25 mouse cellular contexts compared by ENCODE assay signal in the genomic region with DNA sequence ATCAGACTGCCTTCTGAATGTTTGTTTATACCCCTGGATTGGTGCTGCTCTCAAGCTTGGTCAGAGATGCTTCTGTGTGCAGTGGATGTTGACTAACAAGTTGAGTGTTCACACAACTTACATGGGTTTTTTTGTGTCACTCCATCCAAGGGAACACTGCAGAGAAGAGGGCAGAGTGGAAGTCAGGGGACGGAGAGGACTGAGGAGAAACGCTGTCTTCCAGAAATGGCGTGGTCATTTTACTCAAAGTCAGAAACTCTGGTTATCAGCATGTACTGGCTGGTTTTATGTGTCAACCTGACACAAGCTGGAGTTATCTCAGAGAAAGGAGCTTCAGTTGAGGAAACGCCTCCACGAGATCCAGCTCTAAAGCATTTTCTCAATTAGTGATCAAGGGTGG. TPM values are rescaled to one million over a fixed set of nuclear protein-coding genes. Genes with fewer than 3 reads are reported as not detected.
DNase-seq lines count a peak whose midpoint lies in the region; ATAC-seq and TF ChIP-seq lines count a peak whose summit lies in the region.
"Had no signal": no experiment of that assay in that cellular context is flagged by ENCODE, and none has a peak within 500 bp of the region (broad histone marks: within the 10 kb centered on the region; RNA-seq: fewer than 3 reads in every experiment).

No protein-coding gene starts in this region.

- H3K4me1 ChIP-seq in heart, postnatal 0 days (ENCODE audit: control insufficient read depth, insufficient read depth): peaks cover 7% of the 10 kb centered on the region
- peaks cover 10% of the 10 kb centered on the region for H3K4me1 ChIP-seq in heart, embryonic 12.5 days (replicated peaks)

- TF ChIP-seq EP300 in heart, postnatal 0 days (IDR thresholded peaks at IDR 0.05; ENCODE audit: low read depth): no peak

- WGBS in heart, postnatal 0 days: 89% methylated on average over 5 of the region's 5 CpGs
- 92% methylated on average over 5 of the region's 5 CpGs for WGBS in heart, embryonic 12.5 days

- H3K4me2 ChIP-seq in heart, postnatal 0 days (ENCODE audit: low read depth, low read length): no peak overlapping the region
- no peak overlapping the region for H3K4me2 ChIP-seq in heart, embryonic 12.5 days
- H3K4me2 ChIP-seq: heart, embryonic 13.5 days; hindbrain, embryonic 14.5 days had no signal

- no peak for TF ChIP-seq CTCF in heart, postnatal 0 days (IDR thresholded peaks at IDR 0.05; ENCODE audit: low read depth)

- no peaks in the 10 kb centered on the region for H3K27me3 ChIP-seq in heart, postnatal 0 days (ENCODE audit: control insufficient read depth, insufficient read depth, low read length)
- H3K27me3 ChIP-seq in heart, embryonic 12.5 days (replicated peaks): no peaks in the 10 kb centered on the region
- H3K27me3 ChIP-seq: heart, embryonic 13.5 days had no signal

- intact Hi-C loops in heart, postnatal 25 days (cut with DNase I): no loop called here

- H3K4me3 ChIP-seq in heart, postnatal 0 days (ENCODE audit: low read depth, low read length): no peak overlapping the region
- H3K4me3 ChIP-seq in heart, embryonic 12.5 days: no peak overlapping the region
- H3K4me3 ChIP-seq: gastrocnemius, adult 2 months; heart, embryonic 13.5 days had no signal

- no peaks in the 10 kb centered on the region for H3K9me3 ChIP-seq in heart, postnatal 0 days (replicated peaks; ENCODE audit: control insufficient read depth, low read length)
- H3K9me3 ChIP-seq in heart, embryonic 12.5 days (replicated peaks): no peaks in the 10 kb centered on the region

- DNase-seq in heart, adult 11 months: peak; percentile 75
- no peak for DNase-seq in heart, postnatal 25 days (ENCODE audit: low spot score)
- DNase-seq in heart, postnatal 0 days (ENCODE audit: low spot score): no peak
- DNase-seq in right cerebral cortex, adult 18-20 months: peak; percentile 0
- DNase-seq in right cerebral cortex, postnatal 4 days: no peak
- DNase-seq: adrenal gland, adult 8-10 months; adrenal gland, postnatal 25 days; cerebellum, adult 11-12 months; cerebellum, adult 8-10 months; cerebellum, postnatal 10 days; cerebellum, postnatal 36 days; embryo, embryonic 11 days; forebrain, postnatal 0 days; gastrocnemius, adult 2 months; gastrocnemius, postnatal 14 days; heart, adult 18-20 months; heart, postnatal 4 days; kidney, adult 11 months had no signal

- no peak for ATAC-seq in heart, postnatal 0 days (ENCODE audit: insufficient read depth, low read depth)
- no peak for ATAC-seq in heart, embryonic 12.5 days (ENCODE audit: insufficient number of reproducible peaks, low FRiP score)
- ATAC-seq: activated CD4-positive, CD25-positive, alpha-beta regulatory T cell, adult 4 months; forebrain, embryonic 14.5 days; forebrain, postnatal 0 days; hindbrain, postnatal 0 days; inflammation-experienced regulatory T-cells, adult 6 months had no signal

- H3K9ac ChIP-seq in heart, postnatal 0 days (replicated peaks; ENCODE audit: low read depth, low read length): no peak overlapping the region
- H3K9ac ChIP-seq in heart, embryonic 12.5 days: no peak overlapping the region
- H3K9ac ChIP-seq: forebrain, postnatal 0 days; heart, embryonic 13.5 days; hindbrain, embryonic 14.5 days had no signal

- peak overlapping the region; percentile 41 for H3K27ac ChIP-seq in heart, postnatal 0 days (ENCODE audit: low read depth)
- H3K27ac ChIP-seq in heart, embryonic 12.5 days (ENCODE audit: poor library complexity, severe bottlenecking): no peak overlapping the region
- H3K27ac ChIP-seq: gastrocnemius, adult 2 months; heart, embryonic 13.5 days; hindbrain, embryonic 14.5 days; hindbrain, postnatal 0 days had no signal

- peaks cover 56% of the 10 kb centered on the region for H3K36me3 ChIP-seq in heart, postnatal 0 days (replicated peaks; ENCODE audit: control insufficient read depth, insufficient read depth, low read length)
- H3K36me3 ChIP-seq in heart, embryonic 12.5 days: peaks cover 80% of the 10 kb centered on the region

RNA-seq across cellular contexts. Expression of gene AI597479, which starts 22.4 kb away (rescaled TPM):
- 10 to 100 TPM; 18.6 to 19.5 TPM for total RNA-seq in heart, postnatal 25 days (2021)
- total RNA-seq in heart, postnatal 0 days (2014; rRNA removed; ENCODE audit: low replicate concordance): 14.8 and 18.5 TPM in 2 replicates
- 15.4 and 17.1 TPM in 2 replicates for polyA plus RNA-seq in heart, postnatal 0 days (2015; fragmentation: Nextera tagmentation; extraction: Ambion mirVana)
- 25.7 and 27.8 TPM in 2 replicates for polyA plus RNA-seq in heart, embryonic 12.5 days (2016; fragmentation: Nextera tagmentation; extraction: Ambion mirVana)

RNA-seq across cellular contexts. Expression of gene Tgfbrap1, which starts 22.5 kb away (rescaled TPM):
- total RNA-seq in heart, postnatal 25 days (2021): 10 to 100 TPM; 12.9 to 13.2 TPM
- total RNA-seq in heart, postnatal 0 days (2014; rRNA removed; ENCODE audit: low replicate concordance): 8.7 and 18.7 TPM in 2 replicates
- 3.6 and 4.5 TPM in 2 replicates for polyA plus RNA-seq in heart, postnatal 0 days (2015; fragmentation: Nextera tagmentation; extraction: Ambion mirVana)
- 9.6 and 10.6 TPM in 2 replicates for polyA plus RNA-seq in heart, embryonic 12.5 days (2016; fragmentation: Nextera tagmentation; extraction: Ambion mirVana)

Comparison
In these comparisons a context has a peak if more than half of its experiments do, and no peak if none do; other contexts are left out.
1. DNase-seq: peak in heart, adult 11 months (single experiment) and right cerebral cortex, adult 18-20 months (single experiment); none in heart, postnatal 25 days (single experiment), heart, postnatal 0 days (single experiment) and right cerebral cortex, postnatal 4 days (single experiment).